Mouse (Mus musculus): ENCODE data around the gene Cdk5r1.
A peak's percentile ranks its signal among the peaks of the same experiment; 100 is the strongest.
"Not testable (repeated sequence)": the region's sequence is repeated elsewhere in the genome, so short reads cannot be mapped to it uniquely, and the experiment has no call there.

Cdk5r1 gene

DNA sequence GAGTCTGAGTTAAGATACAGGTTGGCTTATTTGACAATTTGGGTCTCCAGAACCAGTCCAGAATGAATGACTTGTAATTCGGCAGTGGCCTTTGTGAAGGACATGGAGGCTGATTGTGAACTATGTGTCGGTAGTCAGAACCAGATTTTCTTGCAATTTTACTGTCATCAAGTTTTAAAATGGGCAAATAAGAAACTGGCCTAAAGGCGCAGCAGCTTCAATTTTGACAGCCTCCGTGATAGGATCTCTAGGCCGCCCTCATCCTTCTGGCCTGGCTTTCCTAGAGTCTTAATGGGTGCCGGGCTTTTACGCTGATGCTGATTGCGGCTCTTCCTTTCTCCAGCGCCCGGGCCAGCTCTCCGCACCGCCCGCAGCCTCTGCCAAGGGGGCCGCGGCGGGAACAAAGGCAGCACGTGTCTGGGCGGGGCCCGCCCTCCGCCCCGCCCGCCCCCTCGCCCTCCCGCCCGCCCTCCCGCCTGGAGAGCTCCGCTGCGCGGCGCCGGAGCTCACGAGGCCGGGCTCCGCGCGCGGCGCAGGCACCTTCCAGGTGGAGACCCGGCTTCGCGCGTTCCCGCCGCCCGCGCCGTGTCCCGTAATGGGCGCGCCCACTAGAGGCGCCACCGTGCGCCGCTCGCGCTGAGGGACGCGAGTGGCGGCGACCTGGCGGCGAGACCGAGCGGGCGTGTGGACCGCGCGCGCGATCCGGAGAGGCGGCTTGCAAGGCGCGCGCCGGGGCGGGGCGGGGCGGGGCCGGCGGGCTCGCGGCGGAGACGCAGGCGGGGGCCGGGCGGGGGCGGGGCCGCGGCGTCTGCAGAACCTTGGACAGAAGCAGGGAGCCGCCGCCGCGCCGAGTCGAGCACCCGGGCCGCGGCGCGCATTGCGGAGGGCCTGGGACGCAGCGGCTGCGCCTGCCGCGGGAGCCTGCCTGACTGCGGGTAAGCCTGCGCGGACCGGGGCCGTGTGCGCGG, at the start of gene Cdk5r1:
Gene Cdk5r1, plus strand, starts transcription at position 802 of the 968 bp plus-strand sequence.
- DNase-seq (ENCODE audit: low read depth, low spot score), result peak; percentile 98

DNA sequence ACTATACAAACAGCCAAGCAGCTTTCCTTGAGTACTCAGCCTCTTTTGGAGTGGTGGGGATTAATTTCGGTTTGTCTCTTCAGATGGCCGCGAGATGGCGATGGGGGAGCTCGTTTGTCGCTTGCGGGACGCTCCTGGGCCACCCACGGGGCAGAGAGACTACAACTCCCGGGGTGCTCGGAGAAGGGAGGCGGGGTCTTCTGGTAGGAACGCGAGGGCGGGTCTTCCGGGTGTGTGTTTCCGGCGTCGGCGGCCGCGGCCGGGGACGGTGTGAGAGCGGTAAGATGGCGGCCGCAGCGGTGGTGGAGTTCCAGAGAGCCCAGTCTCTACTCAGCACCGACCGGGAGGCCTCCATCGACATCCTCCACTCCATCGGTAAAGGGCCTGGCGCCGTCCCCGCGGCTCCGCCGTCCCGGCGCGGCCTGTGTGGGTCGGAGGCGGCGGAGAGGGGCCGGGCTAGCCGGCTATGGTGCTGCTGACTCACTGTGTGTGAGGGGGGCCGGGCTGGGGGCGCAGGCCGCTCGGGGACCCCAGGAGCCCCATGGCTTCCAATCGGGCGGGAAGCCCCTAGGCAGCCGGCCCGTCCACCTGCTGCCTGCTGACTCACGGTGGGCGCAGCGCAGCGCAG, 48.3 kb upstream of the Cdk5r1 start, which contains the start of gene Psmd11:
Gene Psmd11, plus strand, starts transcription at position 235 of the 628 bp plus-strand sequence.
- peak; percentile 99 for DNase-seq (ENCODE audit: low read depth, low spot score)

DNA sequence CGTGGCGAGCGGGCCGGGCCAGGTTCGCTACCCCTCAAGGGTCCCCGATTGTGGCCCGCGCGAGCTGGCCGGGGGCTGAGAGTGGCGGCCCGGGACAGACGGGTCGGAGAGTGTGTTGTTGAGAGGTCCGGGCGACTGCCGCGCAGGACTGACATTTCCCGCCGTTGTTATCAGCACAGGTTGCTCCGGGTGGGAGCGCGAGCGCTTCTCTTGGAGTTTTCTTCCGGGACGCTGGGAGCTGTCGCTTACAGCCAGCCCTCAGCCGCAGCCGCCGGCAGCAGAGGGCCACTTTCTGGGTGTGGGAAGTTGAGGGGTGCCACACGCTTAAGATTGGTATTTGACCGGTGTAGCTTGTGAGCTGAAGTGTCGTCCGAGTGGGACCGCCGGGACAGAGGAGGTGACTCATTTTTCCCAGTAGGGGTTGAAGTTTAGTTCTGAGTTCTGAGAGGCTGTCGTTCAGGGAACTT, 47.8 kb upstream of the Cdk5r1 start:
- DNase-seq (ENCODE audit: low read depth, low spot score), result peak; percentile 40

DNA sequence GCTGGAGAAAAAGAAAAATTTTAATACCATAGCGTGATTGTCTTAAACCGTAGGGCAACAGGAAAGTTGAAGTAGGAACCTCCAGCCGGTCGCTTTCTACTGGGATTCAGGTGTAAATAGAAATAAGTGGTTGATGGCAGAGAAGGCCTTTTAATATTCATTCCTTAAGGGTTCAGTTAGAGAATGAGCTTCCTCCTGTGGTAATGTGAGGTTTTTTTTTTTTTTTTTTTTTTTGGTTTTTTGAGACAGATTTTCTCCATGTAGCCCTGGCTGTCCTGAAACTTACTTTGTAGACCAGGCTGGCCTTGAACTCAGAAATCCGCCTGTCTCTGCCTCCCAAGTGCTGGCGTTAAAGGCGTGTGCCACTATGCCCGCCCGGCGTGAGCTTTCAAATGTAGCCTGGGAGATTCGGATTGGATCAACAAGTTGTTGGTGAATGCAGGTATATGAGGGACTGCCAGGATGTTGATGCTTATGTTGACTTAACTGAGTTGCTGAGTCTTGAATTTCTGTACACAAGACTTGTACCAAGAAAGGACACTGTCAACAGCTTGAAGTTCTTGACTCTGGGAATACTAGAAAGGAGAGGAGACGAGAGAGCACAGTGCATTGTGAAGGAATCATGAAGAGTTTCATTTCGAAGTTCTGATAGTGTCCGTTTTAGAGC, 47.2 kb upstream of the Cdk5r1 start:
- DNase-seq (ENCODE audit: low read depth, low spot score), result no peak

DNA sequence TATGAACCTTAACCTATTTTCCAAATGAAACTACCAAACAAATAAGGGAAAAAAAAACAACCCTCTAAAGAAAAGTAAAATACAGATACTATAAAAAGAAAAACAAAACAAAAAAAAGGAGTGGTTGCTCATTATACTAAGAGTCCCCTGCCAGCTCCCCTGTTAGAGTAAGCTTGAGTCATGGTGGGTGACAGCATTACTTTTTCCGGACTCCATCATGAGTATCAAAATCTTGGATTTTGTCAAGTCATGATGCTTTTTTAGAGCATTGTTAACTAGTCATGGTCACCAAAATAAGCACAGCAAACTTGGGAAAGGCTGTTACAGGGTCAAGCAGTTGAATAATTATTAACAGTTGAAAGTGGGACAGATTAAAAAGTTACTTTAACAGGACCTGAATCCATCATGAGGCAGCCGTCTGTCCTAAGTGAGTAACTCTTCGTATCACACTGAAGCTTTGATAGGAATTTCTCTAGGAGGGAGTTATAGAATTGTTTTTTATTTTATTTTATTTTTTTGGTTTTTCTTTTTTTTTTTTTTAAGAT, 46.4 kb upstream of the Cdk5r1 start:
- DNase-seq (ENCODE audit: low read depth, low spot score), result no peak

DNA sequence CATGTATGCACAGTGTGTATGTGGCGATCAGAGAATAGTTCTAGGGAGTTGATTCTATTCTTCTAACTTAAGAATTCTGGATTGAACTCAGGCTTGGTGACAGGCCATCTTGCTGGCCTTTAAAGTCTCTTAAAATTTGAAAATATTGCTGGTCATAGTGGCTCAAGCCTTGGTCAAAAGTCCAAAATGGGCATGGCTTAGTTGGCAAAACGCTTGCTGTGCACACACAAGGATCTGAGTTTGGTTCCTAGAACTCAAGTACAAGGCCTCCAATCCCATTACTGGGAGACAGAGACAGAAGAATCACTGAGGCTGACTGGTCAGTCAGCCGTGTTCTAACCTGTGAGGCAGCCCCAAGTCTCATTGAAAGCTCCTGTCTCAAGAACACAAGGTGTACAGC, 29.9 kb upstream of the Cdk5r1 start:
- DNase-seq (ENCODE audit: low read depth, low spot score), result no peak

DNA sequence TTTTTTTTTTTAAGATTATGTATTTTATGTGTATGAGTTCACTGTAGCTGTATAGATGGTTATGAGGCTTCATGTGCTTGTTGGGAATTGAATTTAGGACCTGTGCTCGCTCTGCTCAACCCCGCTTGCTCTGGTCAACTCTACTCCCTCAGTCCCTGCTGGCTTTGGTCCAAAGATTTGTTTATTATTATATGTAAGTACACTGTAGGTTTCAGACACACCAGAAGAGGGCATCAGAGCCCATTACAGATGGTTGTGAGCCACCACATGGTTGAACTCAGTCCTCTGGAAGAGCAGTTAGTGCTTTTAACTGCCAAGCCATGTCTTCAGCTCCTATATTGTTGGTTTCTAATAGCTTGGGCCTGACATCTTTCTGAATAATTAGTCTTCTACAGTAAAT, 27.0 kb upstream of the Cdk5r1 start:
- no peak for DNase-seq (ENCODE audit: low read depth, low spot score)

DNA sequence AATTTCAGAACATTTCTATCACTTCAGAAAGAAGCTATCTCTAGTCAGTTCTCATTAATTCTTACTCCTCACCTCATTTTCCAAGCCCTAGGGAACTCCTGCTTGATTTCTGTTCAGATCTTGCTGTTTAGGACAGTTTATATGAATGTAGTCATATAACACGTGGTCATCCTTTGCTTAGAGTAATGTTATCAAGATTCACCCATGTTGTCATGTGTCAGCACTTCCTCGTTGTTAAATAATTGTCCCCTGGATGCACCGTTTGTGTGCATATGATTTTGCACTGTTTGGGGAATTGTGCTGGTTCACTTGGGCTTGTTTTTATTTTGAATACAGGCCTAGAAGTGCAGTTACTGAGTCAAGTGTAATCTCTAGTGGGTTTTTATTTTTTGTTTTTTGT, 24.6 kb upstream of the Cdk5r1 start:
- DNase-seq (ENCODE audit: low read depth, low spot score), result no peak

DNA sequence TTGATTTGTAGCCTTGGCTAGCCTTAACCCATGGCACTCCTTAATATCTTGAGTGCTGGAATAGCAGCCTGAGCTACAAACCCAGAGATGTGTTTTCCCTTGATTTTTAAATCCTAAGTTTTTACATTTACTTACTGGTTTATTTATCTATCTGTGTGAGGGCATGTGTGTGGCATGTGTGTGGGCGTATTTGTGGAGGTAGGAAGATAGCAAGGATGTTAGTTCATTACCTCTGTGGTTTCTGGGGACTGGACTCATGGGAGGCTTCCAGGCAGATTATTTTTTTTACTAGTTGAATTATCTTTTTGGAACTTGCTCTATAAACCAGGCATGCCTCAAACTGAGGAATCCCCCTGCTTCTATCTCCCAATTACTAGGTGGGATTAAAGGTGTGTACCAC, 23.6 kb upstream of the Cdk5r1 start:
- DNase-seq (ENCODE audit: low read depth, low spot score), result no peak

DNA sequence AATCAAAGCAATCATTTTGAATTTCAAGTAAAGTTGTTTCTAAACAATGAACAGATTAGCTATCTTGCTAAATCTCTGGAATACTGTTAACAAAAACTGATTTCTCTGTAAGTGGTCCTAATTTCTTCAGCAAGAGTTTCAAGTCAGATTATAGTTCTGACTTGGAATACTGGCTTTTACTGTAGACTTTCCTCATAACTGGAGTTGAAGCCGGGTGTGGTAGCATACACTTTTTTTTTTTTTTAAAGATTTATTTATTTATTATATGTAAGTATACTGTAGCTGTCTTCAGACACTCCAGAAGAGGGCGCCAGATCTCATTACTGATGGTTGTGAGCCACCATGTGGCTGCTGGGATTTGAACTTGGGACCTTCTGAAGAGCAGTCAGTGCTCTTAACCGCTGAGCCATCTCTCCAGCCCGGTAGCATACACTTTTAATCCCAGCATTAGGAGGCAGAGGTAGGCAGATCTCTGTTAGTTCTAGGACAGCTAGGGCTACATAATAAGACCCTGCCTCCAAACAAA, 13.2 kb upstream of the Cdk5r1 start:
- DNase-seq (ENCODE audit: low read depth, low spot score), result not testable (repeated sequence)

DNA sequence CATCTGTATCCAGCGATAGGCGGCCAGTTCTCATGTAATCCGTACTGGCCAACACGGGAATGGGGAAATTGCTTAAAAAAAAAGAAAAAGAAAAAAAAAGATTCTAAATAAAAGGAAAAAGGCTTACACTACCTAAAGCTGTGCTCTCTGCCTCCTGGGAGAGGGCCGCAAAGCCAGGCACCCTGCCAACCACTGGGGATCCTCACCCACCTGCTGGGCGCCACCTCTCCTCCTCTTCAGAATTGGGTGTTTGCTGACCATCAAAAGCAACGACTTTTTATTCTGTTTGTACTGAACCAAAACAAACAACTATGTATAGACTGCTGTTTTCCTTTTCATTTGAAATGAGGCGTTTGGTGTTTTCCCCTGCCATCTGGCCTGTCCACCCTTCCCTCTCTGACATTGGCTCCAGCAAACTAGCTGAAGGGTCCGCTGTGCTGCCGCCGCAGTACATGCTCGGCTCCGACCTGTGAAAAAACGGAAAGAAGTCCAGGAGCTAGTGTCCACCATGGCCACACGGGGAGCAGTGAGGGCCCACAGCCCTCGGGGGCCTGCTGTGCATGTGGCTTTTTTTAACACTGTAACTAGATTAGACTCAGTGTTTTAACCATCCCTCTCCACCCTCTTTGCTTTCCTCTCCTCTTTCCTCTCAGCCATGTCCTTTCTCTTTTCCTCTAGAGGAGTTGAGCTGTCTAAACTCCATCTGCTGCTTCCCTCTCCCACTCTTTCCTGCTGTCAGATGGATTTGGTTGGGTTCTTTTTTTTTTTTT, 4.8 kb upstream of the Cdk5r1 start:
- peak; percentile 78 for DNase-seq (ENCODE audit: low read depth, low spot score)

DNA sequence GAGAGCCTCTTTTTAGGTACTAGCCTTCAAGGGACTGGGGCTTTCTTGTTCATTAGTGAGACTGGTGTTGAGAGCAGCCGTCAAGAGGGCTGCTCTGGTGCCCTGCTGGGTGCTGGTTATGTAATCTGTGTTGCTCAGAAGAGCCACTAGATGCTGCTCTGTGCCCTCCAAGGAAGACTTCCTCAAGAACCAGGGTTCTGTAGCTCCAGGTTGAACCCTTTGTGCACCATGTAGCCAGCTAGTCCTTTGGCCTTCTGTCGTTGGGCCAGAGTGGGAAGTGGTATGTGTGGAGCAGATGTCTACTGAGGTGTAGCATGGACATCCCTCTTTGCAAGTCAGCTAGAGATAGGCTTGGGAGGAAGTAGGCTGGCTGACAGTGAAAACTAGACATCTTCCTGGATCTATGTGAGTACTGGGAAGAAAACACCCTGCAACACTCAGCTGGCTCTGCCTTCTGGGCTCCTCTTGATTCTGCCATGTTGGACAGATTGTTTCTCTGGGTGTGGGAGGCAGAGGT, 2.6 kb upstream of the Cdk5r1 start:
- peak; percentile 95 for DNase-seq (ENCODE audit: low read depth, low spot score)

DNA sequence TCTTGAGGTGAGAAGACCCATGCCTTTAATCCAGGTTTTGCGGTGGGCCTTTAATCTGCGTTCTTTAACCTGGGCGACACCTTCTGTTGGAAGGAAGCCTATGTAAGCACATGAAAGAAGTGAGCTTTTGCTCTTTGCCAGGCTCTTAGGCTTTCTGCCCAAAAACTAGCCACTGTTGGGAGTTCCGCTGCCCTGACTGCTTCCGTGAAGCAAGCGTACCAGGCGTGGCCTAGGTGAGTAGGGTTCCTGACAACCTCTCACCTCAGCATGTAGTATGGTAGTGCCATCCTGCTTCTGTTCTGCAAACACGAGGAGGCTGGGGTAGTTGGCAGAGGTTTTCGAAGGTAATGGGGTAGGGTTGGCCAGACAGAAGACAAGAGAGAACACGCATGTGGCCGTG, 2.0 kb upstream of the Cdk5r1 start:
- peak; percentile 8 for DNase-seq (ENCODE audit: low read depth, low spot score)

DNA sequence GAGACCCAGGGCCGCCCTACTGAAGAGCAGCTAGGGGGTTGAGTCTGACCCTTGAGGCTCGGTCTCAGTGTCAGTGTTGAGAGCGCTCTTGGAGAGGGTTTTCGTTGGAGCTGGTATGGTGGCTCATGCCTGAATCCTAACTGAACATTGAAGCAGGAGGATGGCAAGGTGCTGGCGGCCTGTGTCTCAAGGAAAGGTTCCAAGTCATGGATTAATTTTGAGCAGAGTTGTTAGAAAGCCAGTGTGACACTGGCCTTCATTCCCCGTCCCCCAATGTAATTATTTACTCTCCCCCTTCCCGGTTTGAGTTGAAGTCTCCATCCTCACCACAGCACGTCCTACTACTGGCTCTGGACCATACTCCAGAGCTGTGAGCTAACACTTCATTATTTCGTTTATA, 1.3 kb upstream of the Cdk5r1 start:
- DNase-seq (ENCODE audit: low read depth, low spot score), result no peak

DNA sequence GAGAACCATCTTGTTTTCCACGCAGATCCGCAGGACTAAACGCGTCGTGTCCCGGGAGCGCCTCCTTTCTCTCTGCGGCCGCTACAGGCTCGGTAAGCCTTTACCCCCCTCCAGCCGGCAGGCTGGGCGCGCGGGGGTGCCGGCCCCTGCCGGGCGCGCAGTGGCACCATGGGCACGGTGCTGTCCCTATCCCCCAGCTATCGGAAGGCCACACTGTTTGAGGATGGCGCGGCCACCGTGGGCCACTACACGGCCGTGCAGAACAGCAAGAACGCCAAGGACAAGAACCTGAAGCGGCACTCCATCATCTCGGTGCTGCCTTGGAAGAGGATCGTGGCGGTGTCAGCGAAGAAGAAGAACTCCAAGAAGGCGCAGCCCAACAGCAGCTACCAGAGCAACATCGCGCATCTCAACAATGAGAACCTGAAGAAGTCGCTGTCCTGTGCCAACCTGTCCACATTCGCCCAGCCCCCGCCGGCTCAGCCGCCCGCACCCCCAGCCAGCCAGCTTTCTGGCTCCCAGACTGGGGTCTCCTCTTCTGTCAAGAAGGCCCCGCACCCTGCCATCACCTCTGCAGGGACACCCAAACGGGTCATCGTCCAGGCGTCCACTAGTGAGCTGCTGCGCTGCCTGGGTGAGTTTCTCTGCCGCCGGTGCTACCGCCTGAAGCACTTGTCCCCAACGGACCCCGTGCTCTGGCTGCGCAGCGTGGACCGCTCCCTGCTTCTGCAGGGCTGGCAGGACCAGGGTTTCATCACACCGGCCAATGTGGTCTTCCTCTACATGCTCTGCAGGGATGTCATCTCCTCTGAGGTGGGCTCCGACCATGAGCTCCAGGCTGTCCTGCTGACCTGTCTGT, 747 bp downstream of the Cdk5r1 start:
- peak; percentile 67 for DNase-seq (ENCODE audit: low read depth, low spot score)

DNA sequence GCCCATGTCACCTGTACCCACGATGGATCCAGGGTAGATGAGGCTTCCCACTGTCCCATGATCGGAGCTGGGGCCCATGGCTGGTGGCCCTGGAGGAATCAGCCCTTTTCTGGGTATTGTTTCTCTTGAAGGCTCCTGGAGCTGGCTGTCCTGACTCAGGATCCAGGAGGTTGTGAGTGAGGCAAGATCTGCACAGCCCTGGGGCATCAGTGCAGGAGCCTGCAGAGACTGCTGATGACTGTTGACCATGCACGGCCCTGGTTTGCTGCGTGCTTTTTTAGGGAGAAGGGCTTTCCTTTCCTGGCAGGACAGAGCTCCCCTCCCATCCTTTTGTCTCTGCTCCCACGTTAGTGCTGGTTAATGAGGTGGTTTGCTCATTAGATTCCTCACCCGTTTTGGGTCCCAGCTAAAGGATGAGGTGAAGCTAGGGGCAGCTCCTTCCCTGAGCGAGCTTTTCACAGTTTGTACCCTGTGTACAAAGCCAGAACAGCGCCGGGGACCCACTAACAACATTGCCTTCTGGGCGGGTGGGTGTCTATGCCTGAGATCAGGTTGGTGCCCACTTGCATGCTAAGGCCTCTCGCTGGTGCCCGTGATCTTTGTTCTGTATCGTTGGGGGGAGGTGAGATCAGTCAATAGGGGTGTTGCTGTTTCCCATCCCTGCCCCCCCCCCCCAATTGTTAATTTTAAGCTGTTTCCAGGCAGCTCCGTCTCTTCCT, 2.0 kb downstream of the Cdk5r1 start:
- peak; percentile 62 for DNase-seq (ENCODE audit: low read depth, low spot score)

DNA sequence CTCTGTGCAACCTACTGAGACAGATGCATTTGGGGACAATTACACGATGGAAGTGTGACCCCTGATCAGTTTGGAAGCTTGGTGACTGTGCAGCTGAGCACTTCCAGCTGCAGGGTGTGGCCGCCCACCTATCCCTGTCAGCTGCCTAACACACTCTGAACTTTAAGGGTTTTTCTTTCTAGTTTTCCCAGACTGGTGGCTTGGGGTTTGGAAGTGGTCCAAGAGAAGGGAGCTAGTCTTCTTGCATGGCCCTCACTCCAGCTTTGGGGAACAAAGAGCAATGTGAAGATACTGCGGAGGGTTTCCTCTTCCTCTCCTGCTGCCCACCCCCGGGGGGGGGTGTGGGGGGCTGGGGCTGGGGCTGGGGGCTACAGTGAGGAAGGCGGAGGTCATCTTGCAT, 2.6 kb downstream of the Cdk5r1 start:
- DNase-seq (ENCODE audit: low read depth, low spot score), result peak; percentile 63

DNA sequence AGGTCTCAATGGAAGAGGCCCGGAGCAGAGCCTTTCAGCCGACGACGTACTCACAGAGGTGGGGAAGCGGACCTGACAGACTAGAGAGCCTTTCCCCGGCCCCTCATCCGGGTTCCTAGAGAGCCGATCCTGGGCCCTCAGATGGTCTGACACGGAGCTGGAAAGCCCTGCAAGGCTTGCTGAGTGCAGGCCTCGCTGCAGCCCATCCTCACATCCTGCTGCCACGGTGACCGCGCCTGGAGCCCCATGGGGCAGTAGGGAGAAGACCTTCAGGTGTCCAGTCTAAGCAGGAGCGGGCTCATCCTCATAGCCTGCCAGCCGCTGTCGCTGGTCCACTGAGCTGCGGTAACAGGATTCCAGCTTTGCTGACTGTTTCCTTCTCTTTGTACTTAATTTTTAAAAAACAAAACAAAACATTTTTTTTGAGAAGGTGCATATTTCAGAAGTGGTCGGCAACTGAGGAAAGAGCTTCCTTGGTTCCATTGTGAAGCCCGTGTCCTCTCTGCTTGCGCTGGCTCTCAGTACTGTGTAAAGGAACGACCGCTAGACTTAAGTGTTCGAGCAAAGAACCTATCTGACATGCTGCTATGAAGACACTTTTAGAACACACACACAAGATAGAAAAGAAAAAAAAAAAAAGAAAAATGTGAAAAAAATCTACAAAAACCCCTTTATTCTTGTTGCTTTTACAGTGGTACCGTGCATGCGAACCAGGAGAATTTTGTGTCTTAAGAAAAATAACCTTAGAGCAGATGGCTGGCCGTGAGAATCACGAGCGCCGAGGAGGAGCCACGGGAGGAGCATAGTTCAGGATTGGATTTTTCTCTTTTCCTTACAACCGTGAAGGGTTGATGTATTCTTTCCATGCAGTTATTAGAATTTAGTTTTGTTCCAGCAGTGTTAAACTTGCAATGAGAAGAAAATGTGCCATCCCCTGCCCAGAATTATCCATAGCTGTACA, 3.4 kb downstream of the Cdk5r1 start:
- peak; percentile 80 for DNase-seq (ENCODE audit: low read depth, low spot score)
